Mouse (Mus musculus) effector memory CD4-positive, alpha-beta T cell, adult 5 months (primary cell): ENCODE data around the gene Tll2. TPM values are rescaled to one million over a fixed set of nuclear protein-coding genes. Genes with fewer than 3 reads are reported as not detected.

ENCODE experiments used
- polyA plus RNA-seq: library from polyadenylated mRNA; unstranded; fragments of 100-300 nt; shearing (Covaris generic); gene quantifications from one replicate; pipeline ENCODE4 v1.2.1, GENCODE M21; 2017

The Tll2 gene
- not detected for polyA plus RNA-seq

DNA sequence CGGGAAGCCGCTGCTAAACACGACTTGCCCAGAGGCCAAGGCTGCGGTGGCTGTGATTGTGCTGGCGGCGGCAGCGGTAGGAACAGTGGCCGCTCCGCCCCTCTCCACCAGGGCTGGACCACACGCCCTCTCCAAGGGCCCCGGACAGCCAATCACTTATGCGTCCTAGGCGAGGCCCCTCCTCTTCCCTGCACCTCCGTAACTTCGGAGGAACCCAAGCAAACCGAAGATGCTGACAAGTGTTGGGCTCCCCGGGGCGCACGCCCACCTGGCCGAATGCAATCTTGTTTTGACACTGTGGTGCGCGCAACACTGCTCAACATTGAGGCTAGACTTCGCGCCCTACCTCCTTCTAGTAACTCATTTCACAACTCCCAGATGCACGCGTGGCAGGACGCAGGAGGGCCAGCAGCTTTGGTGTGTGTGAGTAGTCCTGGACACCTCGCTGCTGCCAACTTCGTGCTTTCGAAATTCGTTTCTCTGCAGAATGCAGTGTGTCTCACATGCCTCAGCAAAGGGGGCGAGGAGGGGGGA is at the start of gene Tll2:
Gene Tll2, minus strand, starts transcription at position 25 of the 534 bp plus-strand sequence.

DNA sequence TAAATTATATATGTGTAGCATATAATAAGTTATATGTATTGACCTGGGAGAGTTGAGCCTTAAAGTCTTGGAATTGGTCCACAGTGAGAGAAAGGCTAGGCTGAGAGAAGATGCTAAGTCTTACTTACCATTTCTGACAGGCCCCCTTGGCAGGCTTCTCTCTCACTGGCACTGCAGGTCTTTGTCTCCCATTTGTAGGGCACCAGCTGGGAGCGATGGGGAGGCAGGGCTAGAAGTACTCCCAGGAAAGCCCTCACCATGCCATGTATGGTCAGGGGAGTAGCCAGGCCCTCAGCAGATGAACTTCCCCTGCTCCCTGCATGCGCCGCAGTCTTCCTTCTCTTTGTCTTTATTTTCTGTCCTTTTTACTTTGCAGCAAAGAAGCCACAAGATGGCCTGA is 129.7 kb downstream of the Tll2 start, which contains the start of gene Opalin:
Gene Opalin, minus strand, starts transcription at position 208 of the 400 bp plus-strand sequence.

Other genes with a start within 250 kb of the Tll2 start
- 0.25 TPM for gene Blnk, start 212.3 kb downstream of the Tll2 start, polyA plus RNA-seq
- gene Dntt, start 177.6 kb downstream of the Tll2 start, polyA plus RNA-seq = not detected
- not detected for gene Opalin, start 129.7 kb downstream of the Tll2 start, polyA plus RNA-seq
- gene Tm9sf3, start 57.2 kb upstream of the Tll2 start, polyA plus RNA-seq = 268 TPM
- gene Pik3ap1, start 178.3 kb upstream of the Tll2 start, polyA plus RNA-seq = 11.9 TPM